Mouse (Mus musculus): ENCODE measurements at regions not wholly inside any gene's neighbourhood (a gene's known extent, or its start where the extent isn't known, plus 50 kb on each side); places are given as distances from the start of the nearest gene placed in this dataset.

DNA sequence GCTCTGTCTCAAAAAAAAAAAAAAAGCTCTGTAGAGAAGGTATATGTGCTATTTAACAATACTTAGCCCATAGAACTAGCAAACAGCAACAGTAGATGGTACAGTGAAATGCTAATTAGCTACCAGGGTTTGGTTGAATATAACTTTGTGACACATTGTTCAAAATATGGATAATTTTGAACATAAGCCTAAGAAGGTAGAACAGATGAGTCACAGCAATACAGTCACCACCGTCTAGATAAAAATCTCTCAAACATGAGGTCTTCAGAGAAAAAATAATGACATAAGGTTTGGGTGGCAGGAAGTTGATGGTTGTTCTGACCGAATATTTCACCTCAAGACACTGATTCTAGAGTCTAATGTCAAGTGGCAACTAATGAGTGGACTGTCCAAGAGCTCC is 136.6 kb downstream of the Mreg start:
- intact Hi-C loops (cut with DNase I) = no loop called here
- TF ChIP-seq CTCF (IDR thresholded peaks at IDR 0.05) = no peak
- DNase-seq = no peak
- Histone ChIP-seq H3K4me3 (no peak overlapping the region), H3K27ac (no peak overlapping the region)

DNA sequence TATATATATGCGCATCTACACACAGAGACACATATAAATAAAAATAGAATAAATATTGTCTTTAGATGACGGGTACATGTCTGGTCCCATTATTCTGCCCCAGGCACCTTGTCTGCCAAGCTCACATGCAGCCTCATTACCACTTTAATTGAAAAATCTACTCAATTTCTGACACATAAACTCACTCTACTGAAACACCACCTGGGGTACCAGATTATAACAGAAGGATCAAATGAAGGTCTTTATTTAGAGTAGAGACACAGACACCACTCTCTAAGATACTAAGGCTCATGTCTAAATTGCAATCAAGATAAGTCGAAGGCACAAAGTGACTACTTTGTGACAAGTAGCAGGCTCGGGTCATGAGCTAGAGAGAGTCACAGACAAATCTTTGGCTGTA is 138.9 kb downstream of the Mreg start:
- no peak for TF ChIP-seq CTCF (IDR thresholded peaks at IDR 0.05)
- Histone ChIP-seq H3K27ac (no peak overlapping the region), H3K4me3 (no peak overlapping the region)
- no peak for DNase-seq
- intact Hi-C loops (cut with DNase I) = no loop called here

DNA sequence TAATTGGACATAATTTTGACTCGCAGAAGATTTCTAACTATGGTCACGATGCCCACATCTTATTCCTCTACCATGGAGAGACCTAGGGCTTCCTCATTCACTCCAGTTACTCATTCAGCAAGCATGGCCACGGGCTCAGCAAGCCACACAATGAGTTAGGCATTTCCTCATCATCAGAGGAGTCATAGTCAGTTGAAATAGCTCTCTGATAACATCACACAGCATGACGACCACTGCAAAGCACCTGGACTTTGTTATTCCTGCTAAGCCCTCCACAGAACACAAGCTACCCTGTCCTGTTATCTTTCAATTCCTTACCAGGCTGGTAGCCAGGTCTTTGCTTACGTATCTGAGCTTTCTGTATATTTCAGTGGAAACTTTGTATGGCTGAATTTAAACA is 141.6 kb downstream of the Mreg start:
- intact Hi-C loops (cut with DNase I) = no loop called here
- no peak for TF ChIP-seq CTCF (IDR thresholded peaks at IDR 0.05)
- Histone ChIP-seq H3K4me3 (no peak overlapping the region), H3K27ac (no peak overlapping the region)
- DNase-seq = no peak

DNA sequence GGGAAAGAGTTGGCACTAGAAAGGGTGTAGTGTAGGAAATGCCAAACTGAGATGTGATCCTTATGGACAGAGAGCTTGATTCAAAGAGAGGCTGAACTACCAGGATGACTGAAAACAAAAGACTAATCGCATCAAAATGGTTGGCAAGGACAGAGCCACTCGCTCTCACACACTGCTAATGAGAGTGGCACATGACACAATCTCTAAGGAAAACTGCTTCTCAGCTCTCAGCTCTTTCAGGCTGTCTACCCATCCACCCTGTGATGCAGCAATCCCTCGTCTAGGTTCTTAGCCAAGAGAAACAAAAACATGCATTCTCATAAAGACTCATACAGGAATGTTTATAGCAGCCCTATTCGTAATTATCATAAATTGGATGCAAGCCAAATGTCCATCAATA is 143.1 kb downstream of the Mreg start:
- intact Hi-C loops (cut with DNase I) = no loop called here
- no peak overlapping the region for H3K4me3 ChIP-seq
- no peak for TF ChIP-seq CTCF (IDR thresholded peaks at IDR 0.05)
- no peak overlapping the region for H3K27ac ChIP-seq
- DNase-seq = no peak

DNA sequence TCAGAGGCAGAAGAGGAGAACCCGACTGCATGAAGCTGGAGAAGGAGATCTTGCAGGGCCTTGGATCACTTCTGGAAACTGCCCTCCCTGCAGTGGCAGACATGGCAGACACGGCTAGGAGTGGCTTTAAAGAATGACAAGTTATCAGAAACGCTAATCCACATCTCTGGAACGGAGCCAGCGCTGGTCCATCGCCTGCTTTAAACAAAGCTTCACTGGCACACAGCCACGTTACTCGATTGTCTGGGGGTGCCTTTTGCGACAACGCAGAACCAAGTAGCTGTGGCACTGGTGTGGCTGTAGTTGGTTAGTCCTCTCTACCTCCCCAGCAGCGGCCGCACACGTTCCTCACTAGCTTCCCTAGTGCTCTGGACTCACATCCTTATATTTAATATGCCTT is 147.0 kb downstream of the Mreg start:
- intact Hi-C loops (cut with DNase I) = no loop called here
- H3K4me3 ChIP-seq = no peak overlapping the region
- no peak for TF ChIP-seq CTCF (IDR thresholded peaks at IDR 0.05)
- peak; percentile 20 for DNase-seq
- H3K27ac ChIP-seq = no peak overlapping the region

DNA sequence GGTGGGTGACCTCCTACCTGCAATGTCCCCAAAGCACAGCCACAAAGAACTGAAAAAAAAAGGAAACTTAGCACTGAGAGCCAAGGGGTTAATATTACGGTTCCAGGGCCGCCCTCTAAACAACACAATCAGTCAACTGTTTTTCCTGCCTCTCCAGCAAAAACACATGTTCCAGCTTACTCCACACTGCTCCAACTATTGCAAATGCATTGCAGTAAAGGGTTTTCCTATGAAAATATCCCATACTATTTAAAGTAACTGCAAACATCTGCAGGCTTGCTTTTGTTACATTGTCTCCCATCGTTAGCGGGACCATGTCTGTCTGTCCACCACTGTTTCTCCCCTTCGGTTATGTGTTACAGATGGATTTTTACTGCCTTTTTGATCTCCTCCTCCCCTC is 151.7 kb downstream of the Mreg start:
- no peak for DNase-seq
- TF ChIP-seq CTCF (IDR thresholded peaks at IDR 0.05) = no peak
- Histone ChIP-seq H3K27ac (no peak overlapping the region), H3K4me3 (no peak overlapping the region)
- intact Hi-C loops (cut with DNase I) = no loop called here

DNA sequence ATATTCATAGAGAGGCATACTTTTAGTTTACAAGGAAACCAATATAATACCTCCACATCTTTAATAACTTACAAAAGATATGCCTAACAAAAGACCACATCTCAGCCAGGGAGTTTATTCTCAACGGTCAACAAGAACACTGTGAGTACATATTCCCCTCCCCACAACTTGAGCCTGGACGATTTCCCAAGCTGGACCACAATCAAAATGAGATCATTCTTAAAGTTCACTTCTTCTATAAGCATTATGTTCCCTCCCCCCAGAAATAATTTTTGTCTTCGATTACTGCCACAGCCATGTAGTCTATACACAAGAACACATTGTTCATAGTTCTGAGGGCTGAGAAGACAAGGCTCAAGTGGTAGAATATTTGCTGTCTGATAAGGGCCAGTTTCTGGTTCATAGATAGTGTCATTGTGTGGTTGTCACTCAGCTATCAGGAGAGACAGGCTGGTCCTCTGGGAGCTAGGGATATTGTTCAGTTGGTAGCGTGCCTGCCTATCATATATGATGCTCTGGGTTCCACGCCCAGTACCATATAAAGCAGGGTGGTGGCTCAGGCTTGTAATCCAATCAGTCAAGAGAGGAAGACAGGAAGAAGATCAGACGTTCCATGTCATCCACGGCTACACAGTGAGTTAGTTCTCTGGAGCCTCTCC is 153.9 kb downstream of the Mreg start:
- H3K4me3 ChIP-seq = no peak overlapping the region
- no peak for DNase-seq
- no peak for TF ChIP-seq CTCF (IDR thresholded peaks at IDR 0.05)
- intact Hi-C loops (cut with DNase I) = no loop called here
- H3K27ac ChIP-seq = no peak overlapping the region

DNA sequence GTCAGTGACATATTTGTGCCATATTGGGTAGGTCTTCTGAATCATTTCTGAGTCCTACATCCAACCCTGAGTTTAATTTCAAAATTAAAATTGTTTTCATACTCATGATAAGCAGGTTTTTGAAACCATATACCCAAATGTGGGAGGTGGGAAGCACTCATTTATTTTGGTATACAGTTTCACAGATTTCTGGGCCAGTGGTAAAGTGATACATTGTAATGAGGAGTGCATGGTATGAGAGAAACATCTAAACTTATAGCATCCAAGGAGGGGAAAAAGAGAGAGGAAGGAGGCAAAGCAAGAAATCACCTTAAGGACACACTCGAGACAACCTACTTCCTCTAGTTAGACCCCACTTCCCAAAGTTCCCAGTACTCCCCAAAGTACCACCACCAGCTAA is 157.6 kb downstream of the Mreg start:
- no peak overlapping the region for H3K4me3 ChIP-seq
- H3K27ac ChIP-seq = no peak overlapping the region
- DNase-seq = no peak
- TF ChIP-seq CTCF (IDR thresholded peaks at IDR 0.05) = no peak
- intact Hi-C loops (cut with DNase I) = no loop called here

DNA sequence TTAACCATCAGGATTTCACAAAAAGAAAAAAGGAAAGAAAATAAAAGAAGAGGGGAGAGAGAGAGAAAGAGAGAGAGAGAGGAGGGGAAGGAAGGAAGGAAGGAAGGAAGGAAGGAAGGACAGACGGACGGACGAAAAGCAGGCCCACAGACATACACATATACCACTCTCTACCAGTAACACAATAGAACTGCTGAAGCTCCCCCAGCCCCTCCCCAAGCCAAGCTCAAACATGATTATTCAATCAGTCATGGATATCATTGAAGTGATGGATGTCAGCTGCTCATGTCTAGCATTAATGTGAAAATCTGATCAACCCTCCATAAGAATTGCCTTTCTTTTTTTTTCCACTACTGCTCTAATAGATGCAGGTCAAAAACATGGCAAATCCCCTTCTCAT is 161.2 kb downstream of the Mreg start:
- intact Hi-C loops (cut with DNase I) = no loop called here
- no peak for TF ChIP-seq CTCF (IDR thresholded peaks at IDR 0.05)
- DNase-seq = no peak
- no peak overlapping the region for H3K4me3 ChIP-seq
- no peak overlapping the region for H3K27ac ChIP-seq

DNA sequence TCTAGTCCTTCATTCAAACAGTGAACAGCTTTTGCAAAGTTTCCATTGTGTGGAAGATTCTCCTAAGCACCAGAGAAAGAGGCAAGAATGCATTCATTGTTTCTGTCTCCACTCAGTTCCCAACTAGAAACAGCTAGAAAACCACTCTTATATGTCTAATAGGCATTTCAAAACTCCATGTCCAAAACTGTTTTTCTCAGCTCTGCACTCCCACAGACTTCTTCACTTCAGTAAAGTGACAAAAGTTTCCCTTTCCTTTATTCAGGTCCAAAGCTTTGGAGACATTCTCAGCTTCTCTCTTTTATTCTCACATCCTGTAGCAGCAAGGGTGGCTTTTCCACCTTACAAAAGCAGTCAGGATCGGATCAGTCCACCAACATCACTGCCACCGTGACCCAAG is 166.0 kb downstream of the Mreg start:
- no peak for TF ChIP-seq CTCF (IDR thresholded peaks at IDR 0.05)
- Histone ChIP-seq H3K27ac (no peak overlapping the region), H3K4me3 (no peak overlapping the region)
- intact Hi-C loops (cut with DNase I) = no loop called here
- no peak for DNase-seq

DNA sequence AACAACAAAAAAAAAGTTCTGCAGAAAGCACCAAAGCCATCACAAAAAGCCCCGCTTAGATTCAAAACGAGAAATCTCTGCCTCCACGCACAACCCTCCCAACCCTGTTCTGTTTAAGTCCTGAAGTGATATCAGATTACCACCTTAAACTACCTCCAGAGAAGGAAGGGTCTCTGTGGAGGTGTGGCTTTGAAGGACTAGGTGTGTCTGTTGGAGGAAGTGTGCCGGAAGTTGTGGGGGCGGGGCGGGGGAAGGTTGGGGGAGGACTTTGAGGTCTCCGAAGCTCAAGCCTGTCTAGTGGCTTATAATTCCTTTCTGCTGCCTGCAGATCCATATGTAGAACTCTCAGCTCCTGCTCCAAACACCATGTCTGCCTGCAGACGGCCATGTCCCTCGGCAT is 173.6 kb downstream of the Mreg start:
- DNase-seq = no peak
- Histone ChIP-seq H3K4me3 (no peak overlapping the region), H3K27ac (no peak overlapping the region)
- no peak for TF ChIP-seq CTCF (IDR thresholded peaks at IDR 0.05)
- intact Hi-C loops (cut with DNase I) = no loop called here

DNA sequence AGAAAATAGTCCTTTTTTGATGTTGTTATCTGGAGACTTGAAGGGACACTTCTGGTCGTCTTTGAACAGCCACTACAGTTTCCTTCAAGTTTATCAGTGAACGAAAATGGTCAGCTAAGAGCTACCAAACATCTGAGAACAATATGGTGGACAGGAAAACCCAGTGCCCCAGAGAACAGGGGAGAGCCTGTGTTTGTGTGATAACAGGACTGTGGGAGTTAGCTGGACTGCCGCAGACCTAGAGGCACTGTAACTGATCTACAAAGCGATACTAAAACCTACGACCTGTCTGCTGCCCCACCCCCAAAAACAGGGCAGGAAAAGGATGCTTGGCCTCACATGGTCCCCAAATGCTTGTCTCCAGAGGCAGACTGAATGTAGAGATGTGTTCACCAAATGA is 175.5 kb downstream of the Mreg start:
- TF ChIP-seq CTCF (IDR thresholded peaks at IDR 0.05) = no peak
- Histone ChIP-seq H3K27ac (no peak overlapping the region), H3K4me3 (no peak overlapping the region)
- DNase-seq = no peak
- intact Hi-C loops (cut with DNase I) = no loop called here

DNA sequence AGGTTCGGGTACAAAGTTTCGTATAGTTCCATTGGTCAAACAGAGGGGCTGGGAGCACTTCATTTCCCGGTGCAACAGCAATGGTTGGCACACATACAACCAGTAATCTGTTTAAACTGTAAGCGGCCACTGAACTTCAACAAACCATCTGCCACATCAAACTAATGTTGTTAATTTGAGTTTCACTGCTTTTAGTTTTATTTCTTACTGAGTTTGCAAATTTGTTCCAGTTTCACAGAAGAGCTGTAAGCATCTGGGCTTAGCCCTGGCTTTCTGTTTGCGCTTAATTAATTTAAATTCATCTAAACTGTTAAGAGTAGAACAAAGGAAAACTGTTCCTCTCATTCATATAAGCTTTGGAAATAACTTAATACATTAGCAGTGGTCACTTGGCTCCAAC is 176.0 kb downstream of the Mreg start:
- TF ChIP-seq CTCF (IDR thresholded peaks at IDR 0.05) = no peak
- intact Hi-C loops (cut with DNase I) = no loop called here
- no peak overlapping the region for H3K4me3 ChIP-seq

DNA sequence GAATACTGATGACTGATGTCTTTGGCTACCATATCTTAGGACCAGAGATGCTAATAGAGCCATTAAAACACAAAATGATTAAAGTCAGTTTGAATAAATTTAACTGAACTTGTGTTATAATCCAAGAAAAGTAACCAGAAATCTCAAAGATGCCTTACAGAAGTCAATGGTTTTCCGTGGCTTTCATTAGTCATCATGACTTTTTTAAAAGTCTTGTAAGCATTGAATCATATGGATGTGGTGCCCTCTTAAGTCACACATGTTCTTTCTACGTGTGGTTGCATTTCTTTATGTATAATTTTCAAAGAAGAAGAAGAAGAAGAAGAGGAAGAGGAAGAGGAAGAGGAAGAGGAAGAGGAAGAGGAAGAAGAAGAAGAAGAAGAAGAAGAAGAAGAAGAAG is 178.2 kb downstream of the Mreg start:
- intact Hi-C loops (cut with DNase I) = no loop called here
- H3K4me3 ChIP-seq = no peak overlapping the region
- TF ChIP-seq CTCF (IDR thresholded peaks at IDR 0.05) = no peak
- DNase-seq = no peak
- no peak overlapping the region for H3K27ac ChIP-seq

More for the DNA sequence above, 176.0 kb downstream of the Mreg start:
- H3K27ac ChIP-seq = no peak overlapping the region
- no peak for DNase-seq

DNA sequence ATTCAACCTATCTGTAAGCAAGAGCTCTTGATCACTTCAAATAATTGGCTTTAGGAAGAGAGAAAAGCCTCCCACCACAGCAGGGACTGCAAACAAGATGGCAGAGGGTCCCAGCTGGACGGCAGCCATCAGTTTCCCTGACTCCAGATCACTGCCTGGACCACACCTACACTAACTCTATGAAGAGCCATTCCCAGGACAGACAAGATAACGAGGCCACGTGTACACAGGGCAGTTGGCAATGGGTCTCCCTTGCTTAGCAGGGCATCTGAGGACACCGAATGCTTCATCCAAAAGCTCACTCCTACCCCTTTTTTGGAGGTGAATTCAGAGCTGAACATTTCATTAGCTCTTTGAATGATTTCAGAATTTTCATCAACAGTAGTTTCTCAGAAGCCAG is 179.9 kb downstream of the Mreg start:
- DNase-seq = peak; percentile 27
- Histone ChIP-seq H3K27ac (no peak overlapping the region), H3K4me3 (no peak overlapping the region)
- intact Hi-C loops (cut with DNase I) = no loop called here
- no peak for TF ChIP-seq CTCF (IDR thresholded peaks at IDR 0.05)
